Mouse (Mus musculus): Measurements from ENCODE around the gene Faf1.

Faf1 gene

GRCm38 (mm10) chr4:109936557-109936956 lies 260.2 kb downstream of the Faf1 start:
- DNase-seq: no peak

- no peak for DNase-seq
Measured at GRCm38 (mm10) chr4:109939291-109939690, 262.9 kb downstream of the Faf1 start.

GRCm38 (mm10) chr4:109945554-109945953 lies 269.2 kb downstream of the Faf1 start:
- DNase-seq: no peak

- no peak for DNase-seq
Measured at GRCm38 (mm10) chr4:109949307-109949706, 272.9 kb downstream of the Faf1 start.

GRCm38 (mm10) chr4:109953509-109953908 lies 277.1 kb downstream of the Faf1 start:
- no peak for DNase-seq

- DNase-seq: no peak
Measured at GRCm38 (mm10) chr4:109960201-109960935, 284.0 kb downstream of the Faf1 start.

GRCm38 (mm10) chr4:109963570-109964279 lies 287.3 kb downstream of the Faf1 start:
- no peak for DNase-seq

GRCm38 (mm10) chr4:109969561-109969960 lies 293.2 kb downstream of the Faf1 start:
- no peak for DNase-seq

- DNase-seq: no peak
Measured at GRCm38 (mm10) chr4:109973991-109974654, 297.7 kb downstream of the Faf1 start.

GRCm38 (mm10) chr4:109974655-109975380 lies 298.4 kb downstream of the Faf1 start:
- no peak for DNase-seq

GRCm38 (mm10) chr4:109975381-109976240 lies 299.2 kb downstream of the Faf1 start:
- DNase-seq: no peak

GRCm38 (mm10) chr4:109976273-109977147 lies 300.1 kb downstream of the Faf1 start:
- no peak for DNase-seq

GRCm38 (mm10) chr4:109977148-109978067 lies 301.0 kb downstream of the Faf1 start, which contains the start of gene Dmrta2:
Dmrta2 (plus strand) TSS chr4:109978053.
- no peak for DNase-seq

GRCm38 (mm10) chr4:109978068-109978857 lies 301.9 kb downstream of the Faf1 start:
- no peak for DNase-seq

GRCm38 (mm10) chr4:109978858-109979340 lies 302.5 kb downstream of the Faf1 start:
- no peak for DNase-seq

GRCm38 (mm10) chr4:109979461-109980320 lies 303.3 kb downstream of the Faf1 start:
- DNase-seq: no peak

- DNase-seq: no peak
Measured at GRCm38 (mm10) chr4:109980321-109981082, 304.1 kb downstream of the Faf1 start.
